Mouse (Mus musculus) heart, adult 2 months (tissue): ENCODE measurements around the gene Ugt1a6a. TPM values are rescaled to one million over a fixed set of nuclear protein-coding genes. Genes with fewer than 3 reads are reported as not detected.

ENCODE experiments used
- DNase-seq, 2 experiments: peaks; one replicate each; pipeline ENCODE4 v3.0.0; 2021
- H3K27ac ChIP-seq: fragments of 200-600 bp; 2 replicates; pipeline ENCODE4 v1.8.1; 2022
- H3K27me3 ChIP-seq: fragments of 200-500 bp; 2 replicates; pipeline ENCODE4 v1.6.1; 2012; ENCODE audit warnings: mild to moderate bottlenecking, low read length, inconsistent platforms, mixed read lengths; ENCODE audit not compliant: control insufficient read depth, insufficient read depth
- H3K36me3 ChIP-seq: fragments of 200-500 bp; 2 replicates; pipeline ENCODE4 v1.6.1; 2012; ENCODE audit warnings: low read length, inconsistent platforms; ENCODE audit not compliant: control insufficient read depth, insufficient read depth
- H3K4me1 ChIP-seq: fragments of 200-500 bp; 2 replicates; pipeline ENCODE4 v1.6.1; 2011; ENCODE audit warnings: low read length; ENCODE audit not compliant: control insufficient read depth, insufficient read depth
- H3K4me3 ChIP-seq: fragments of 200-600 bp; 2 replicates; pipeline ENCODE4 v1.8.1; 2022
- H3K79me2 ChIP-seq: fragments of 200-500 bp; replicated peaks from 2 replicates; pipeline ENCODE4 v1.6.1; 2012; ENCODE audit warnings: mild to moderate bottlenecking, inconsistent platforms, low read length, moderate library complexity, mixed read lengths; ENCODE audit not compliant: control insufficient read depth, insufficient read depth
- H3K9ac ChIP-seq: fragments of 200-500 bp; 2 replicates; pipeline ENCODE4 v1.6.1; 2012; ENCODE audit warnings: low read depth, mild to moderate bottlenecking, control low read depth, inconsistent platforms, low read length, mixed read lengths
- CTCF ChIP-seq: fragments of 200-600 bp; IDR thresholded peaks from 2 replicates; pipeline ENCODE4 v1.8.1; 2022; ENCODE audit warnings: antibody characterized with exemption, mild to moderate bottlenecking, moderate library complexity
- EP300 ChIP-seq: fragments of 200-500 bp; IDR thresholded peaks from 2 replicates; pipeline ENCODE4 v1.6.1; 2011; ENCODE audit warnings: low read depth, low read length, control low read depth; ENCODE audit not compliant: insufficient read depth
- POLR2A ChIP-seq: fragments of 200-500 bp; IDR thresholded peaks from 2 replicates; pipeline ENCODE4 v1.6.1; 2011; ENCODE audit warnings: mild to moderate bottlenecking, low read depth, low read length, control low read depth; ENCODE audit not compliant: insufficient read depth
- WGBS: fragments of 180-500 bp; shearing (Covaris S2); methylation state at CpG from one replicate; pipeline ENCODE4 v1.1.7; 2018; 5-methylcytosine and 5-hydroxymethylcytosine counted together
- intact Hi-C: fragments of 180-260 bp; cut with DNase I; formaldehyde crosslinking; loops from one replicate; pipeline ENCODE4 v1.15.1; 2025
- polyA plus RNA-seq: library from polyadenylated mRNA; depleted of rRNA; stranded (reverse); fragments of >200 nt; gene quantifications from 2 replicates; pipeline ENCODE4 v1.2.3, GENCODE M21; 2012
- total RNA-seq, 2 experiments: library from RNA; stranded (reverse); gene quantifications; 2 replicates each; pipeline ENCODE4 v1.2.3; 2021

Gene Ugt1a6a
- total and polyA plus RNA-seq, 3 experiments: 2.1 to 3.7 (median 2.4) TPM

DNA sequence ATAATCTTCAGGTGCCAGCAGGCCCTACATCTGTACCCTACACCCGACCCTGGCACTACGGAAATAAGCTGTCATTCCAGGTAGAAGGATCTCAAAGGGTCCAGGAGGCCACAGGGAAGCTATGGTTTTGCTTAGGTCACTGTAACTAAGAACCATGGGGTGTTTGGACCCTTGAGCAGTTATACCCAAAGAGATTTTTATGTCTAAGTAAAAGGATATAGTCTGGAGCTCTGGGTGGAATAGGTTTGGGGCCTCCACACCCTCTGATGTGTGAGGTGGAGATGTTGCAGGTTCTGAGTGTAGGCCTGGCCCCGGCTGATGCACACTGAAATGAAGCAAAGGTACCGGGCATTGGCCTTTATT is 99.6 kb downstream of the Ugt1a6a start:
- H3K4me1 ChIP-seq: no peaks in the 10 kb centered on the region
- no peak overlapping the region for H3K9ac ChIP-seq
- H3K27me3 ChIP-seq: no peaks in the 10 kb centered on the region
- no peak overlapping the region for H3K4me3 ChIP-seq
- no peak for TF ChIP-seq EP300
- no peak for TF ChIP-seq POLR2A
- TF ChIP-seq CTCF: no peak
- no peak for DNase-seq
- no peaks in the 10 kb centered on the region for H3K36me3 ChIP-seq
- no peaks in the 10 kb centered on the region for H3K79me2 ChIP-seq
- intact Hi-C loops: no loop called here
- WGBS: 57% methylated on average over 4 of the region's 4 CpGs
- no peak overlapping the region for H3K27ac ChIP-seq

DNA sequence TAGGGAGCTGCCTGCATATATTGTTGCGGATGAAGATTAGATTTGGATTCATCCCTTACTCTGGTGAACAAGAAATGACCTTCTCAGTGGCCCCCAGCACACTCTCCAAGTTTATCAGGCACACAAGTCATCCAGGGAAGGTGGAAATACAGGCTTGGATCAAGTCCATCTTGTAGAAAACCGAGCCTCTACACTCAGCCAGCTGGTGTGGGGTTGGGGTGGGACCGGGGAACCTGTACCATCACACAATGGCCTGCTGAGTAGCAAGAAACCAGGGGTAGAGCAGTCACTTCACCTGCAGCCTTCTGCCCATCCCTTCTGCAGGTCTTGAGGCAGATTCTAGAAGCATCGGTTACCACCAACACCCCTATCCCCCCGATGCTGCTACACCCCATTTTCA is 100.0 kb downstream of the Ugt1a6a start:
- H3K9ac ChIP-seq: no peak overlapping the region
- intact Hi-C loops: no loop called here
- no peak overlapping the region for H3K4me3 ChIP-seq
- no peaks in the 10 kb centered on the region for H3K36me3 ChIP-seq
- DNase-seq: no peak
- H3K79me2 ChIP-seq: no peaks in the 10 kb centered on the region
- WGBS: 40% methylated on average over 5 of the region's 5 CpGs
- H3K27ac ChIP-seq: no peak overlapping the region
- TF ChIP-seq POLR2A (no peak), CTCF (no peak), EP300 (no peak)
- no peaks in the 10 kb centered on the region for H3K27me3 ChIP-seq
- no peaks in the 10 kb centered on the region for H3K4me1 ChIP-seq

DNA sequence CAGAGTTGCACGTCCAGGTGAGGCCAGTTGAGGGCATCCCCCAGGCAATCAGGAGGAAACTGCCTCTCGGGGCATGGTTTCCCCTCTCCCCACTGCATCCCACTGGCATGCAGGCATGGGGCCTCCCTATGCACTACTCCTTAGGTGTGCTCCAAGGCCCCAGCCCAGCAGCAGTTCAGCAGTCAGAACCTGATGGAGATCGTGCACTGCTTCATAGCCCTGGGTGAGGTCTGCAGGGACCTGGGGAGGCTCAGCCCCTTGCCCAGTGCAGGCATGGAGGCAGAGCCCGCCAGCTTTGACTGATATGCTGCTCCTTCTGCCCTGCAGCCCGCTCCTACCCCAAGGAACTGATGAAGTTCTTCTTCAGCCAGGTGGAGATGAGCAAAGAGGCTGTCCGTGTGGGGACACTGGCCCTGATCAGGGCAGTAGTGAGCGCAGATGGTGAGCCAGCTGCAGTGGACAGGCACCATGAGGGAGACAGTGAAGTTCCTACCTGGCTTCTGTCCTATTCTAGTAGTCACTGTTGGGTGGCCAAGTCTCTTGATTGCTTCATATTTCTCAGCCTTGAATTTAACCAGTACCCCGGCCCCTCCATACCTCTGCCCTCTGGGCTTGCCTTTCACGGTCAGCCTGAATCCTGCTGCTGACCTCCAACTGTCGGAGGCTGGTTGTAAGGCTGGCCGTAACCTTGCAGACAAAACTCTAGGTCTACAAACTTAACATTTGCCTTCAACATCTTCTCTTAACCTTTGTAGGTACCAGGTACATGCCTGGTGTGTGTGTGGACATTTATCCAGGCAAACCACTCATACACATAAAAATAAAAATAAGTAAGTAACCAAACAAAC is 100.7 kb downstream of the Ugt1a6a start:
- intact Hi-C loops: no loop called here
- Histone ChIP-seq H3K27ac (no peak overlapping the region), H3K4me1 (no peaks in the 10 kb centered on the region), H3K36me3 (no peaks in the 10 kb centered on the region), H3K4me3 (no peak overlapping the region), H3K9ac (no peak overlapping the region), H3K27me3 (no peaks in the 10 kb centered on the region), H3K79me2 (no peaks in the 10 kb centered on the region)
- 55% methylated on average over 11 of the region's 11 CpGs for WGBS
- no peak for DNase-seq
- TF ChIP-seq CTCF (no peak), POLR2A (no peak), EP300 (no peak)

DNA sequence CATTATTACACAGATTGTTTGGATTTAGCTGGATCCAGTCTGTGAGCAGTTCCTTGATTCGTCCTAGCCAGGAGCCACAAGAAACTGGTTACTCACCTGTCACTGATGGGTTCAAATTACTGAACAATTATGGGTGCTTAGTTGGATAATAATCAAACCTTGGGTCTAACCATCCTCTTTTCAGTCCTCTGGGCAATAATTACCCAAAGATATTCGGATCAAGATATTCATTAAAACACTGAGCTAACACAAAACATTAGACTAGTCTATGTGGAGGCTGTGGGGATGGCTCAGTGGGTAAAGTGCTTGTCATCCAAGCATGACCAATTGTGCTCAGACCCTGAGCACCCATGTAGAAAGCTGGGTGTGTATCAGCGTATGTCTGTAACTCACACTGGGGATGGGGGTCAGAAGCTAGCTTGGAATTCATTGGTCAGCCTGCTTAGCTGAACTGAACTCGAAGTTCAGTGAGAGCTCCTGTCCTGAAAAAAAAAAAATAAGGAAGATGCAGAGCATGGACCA is 101.3 kb downstream of the Ugt1a6a start:
- H3K27me3 ChIP-seq: no peaks in the 10 kb centered on the region
- no peaks in the 10 kb centered on the region for H3K79me2 ChIP-seq
- TF ChIP-seq CTCF (no peak), POLR2A (no peak), EP300 (no peak)
- intact Hi-C loops: no loop called here
- H3K4me3 ChIP-seq: no peak overlapping the region
- no peak overlapping the region for H3K27ac ChIP-seq
- H3K36me3 ChIP-seq: no peaks in the 10 kb centered on the region
- H3K9ac ChIP-seq: no peak overlapping the region
- 44% methylated on average over 4 of the region's 4 CpGs for WGBS
- H3K4me1 ChIP-seq: no peaks in the 10 kb centered on the region
- DNase-seq: no peak

DNA sequence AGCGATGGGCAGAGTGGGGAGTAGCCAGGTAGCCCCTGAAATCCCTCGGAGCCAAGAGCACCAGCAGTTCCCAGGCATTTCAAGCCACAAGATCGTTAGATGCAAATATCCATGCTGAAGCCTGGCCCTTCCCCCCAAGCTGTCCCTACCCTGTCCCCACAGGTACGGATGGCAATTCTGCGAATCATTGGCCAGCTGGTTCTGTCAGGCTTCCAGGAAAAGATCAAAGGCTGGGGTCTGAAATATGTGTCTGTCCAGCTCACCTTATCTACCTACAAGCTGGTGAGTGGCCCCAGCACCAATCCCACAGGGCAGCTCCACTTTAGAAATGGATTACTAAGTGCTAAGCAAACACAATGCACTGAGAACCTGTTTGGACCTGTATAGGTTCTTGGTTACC is 102.7 kb downstream of the Ugt1a6a start:
- no peak overlapping the region for H3K4me3 ChIP-seq
- TF ChIP-seq CTCF (no peak), POLR2A (no peak), EP300 (no peak)
- WGBS: 64% methylated on average over 5 of the region's 5 CpGs
- no peaks in the 10 kb centered on the region for H3K36me3 ChIP-seq
- intact Hi-C loops: no loop called here
- no peaks in the 10 kb centered on the region for H3K4me1 ChIP-seq
- H3K27me3 ChIP-seq: no peaks in the 10 kb centered on the region
- no peak overlapping the region for H3K9ac ChIP-seq
- H3K27ac ChIP-seq: no peak overlapping the region
- DNase-seq: no peak
- H3K79me2 ChIP-seq: no peaks in the 10 kb centered on the region

DNA sequence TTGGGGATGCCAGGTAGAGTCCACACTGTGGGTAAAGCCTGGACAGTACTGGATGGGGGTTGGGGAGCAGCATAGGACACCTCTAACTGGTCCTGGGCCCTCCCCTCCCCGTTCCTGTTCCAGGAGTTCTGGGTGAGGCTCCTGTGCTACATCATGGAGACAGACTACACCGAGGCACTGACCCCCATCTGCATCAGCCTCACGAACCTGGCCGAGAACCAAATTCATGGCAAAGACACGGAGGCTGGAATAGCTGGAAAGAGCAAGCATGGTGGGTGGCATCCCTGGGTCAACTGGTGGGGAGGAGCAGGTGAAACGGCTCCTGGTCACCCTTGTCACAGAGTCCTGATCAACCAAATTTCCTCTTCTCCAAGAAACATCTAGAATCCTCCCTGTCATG is 104.2 kb downstream of the Ugt1a6a start:
- no peaks in the 10 kb centered on the region for H3K79me2 ChIP-seq
- no peaks in the 10 kb centered on the region for H3K27me3 ChIP-seq
- no peak for DNase-seq
- 68% methylated on average over 6 of the region's 6 CpGs for WGBS
- no peaks in the 10 kb centered on the region for H3K36me3 ChIP-seq
- H3K27ac ChIP-seq: no peak overlapping the region
- no peak overlapping the region for H3K9ac ChIP-seq
- TF ChIP-seq CTCF (no peak), POLR2A (no peak), EP300 (no peak)
- intact Hi-C loops: no loop called here
- H3K4me1 ChIP-seq: no peaks in the 10 kb centered on the region
- H3K4me3 ChIP-seq: no peak overlapping the region
